Mouse (Mus musculus): Measurements from ENCODE around the gene Cfap299. TPM values are rescaled to one million over a fixed set of nuclear protein-coding genes. Genes with fewer than 3 reads are reported as not detected.

The Cfap299 gene
- polyA plus RNA-seq, 1 experiment from 2014 or later: not detected

DNA sequence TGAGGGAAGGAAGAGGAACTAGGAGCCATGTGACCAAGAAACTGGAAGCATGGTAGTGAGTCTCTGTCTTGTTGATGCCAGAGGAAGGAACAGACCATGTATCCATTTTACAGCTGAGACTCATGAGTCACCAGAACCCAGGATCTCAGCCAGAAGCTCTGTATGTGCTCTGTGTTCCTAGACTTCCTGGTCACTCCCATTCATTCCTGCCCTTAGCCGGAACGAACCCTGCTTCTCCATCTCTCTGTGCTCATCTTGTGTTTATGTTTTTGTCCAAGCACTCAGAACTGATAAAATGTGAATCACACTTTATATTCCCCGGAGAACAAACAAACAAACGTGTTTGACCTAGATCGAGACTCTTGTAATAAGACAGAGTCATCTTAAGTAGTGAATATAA, 36.2 kb downstream of the Cfap299 start:
- no peak overlapping the region for H3K9ac ChIP-seq (ENCODE audit: low read length)
- H3K4me3 ChIP-seq (ENCODE audit: low read depth, low read length): no peak overlapping the region
- no peak overlapping the region for H3K4me2 ChIP-seq (ENCODE audit: low read length)
- DNase-seq (ENCODE audit: low spot score): no peak
- no peaks in the 10 kb centered on the region for H3K36me3 ChIP-seq (ENCODE audit: control insufficient read depth, insufficient read depth, low read length)
- no peak overlapping the region for H3K27ac ChIP-seq (ENCODE audit: low read depth)
- H3K4me1 ChIP-seq (replicated peaks; ENCODE audit: control insufficient read depth, insufficient read depth, low read length): no peaks in the 10 kb centered on the region
- no peaks in the 10 kb centered on the region for H3K9me3 ChIP-seq (ENCODE audit: control insufficient read depth, low read length)
- no peak for ATAC-seq (replicated peaks; ENCODE audit: low FRiP score, low TSS enrichment, low read depth)
- H3K27me3 ChIP-seq (replicated peaks; ENCODE audit: control insufficient read depth, insufficient read depth, low read length): no peaks in the 10 kb centered on the region
- 76% methylated on average over 5 of the region's 5 CpGs for WGBS

DNA sequence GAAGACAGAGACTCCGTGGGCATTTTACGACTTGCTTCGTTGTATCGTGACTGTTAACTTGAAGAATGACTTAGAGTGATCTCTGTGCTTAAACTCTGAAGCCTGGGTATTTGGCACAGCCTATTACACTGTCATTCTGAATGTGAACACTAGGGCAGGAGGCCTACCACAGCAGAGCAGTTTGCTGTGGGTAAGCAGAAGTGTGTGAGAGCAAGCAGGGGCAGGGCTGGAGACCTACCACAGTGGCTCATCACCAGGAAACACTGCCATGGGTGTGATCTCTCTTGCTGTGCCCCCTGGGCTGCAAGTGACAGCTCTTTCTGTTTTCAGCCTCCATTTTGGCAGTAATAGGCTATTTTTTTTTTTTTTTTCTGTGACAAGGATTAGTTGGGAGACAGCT, 39.7 kb downstream of the Cfap299 start:
- H3K4me1 ChIP-seq (replicated peaks; ENCODE audit: control insufficient read depth, insufficient read depth, low read length): no peaks in the 10 kb centered on the region
- DNase-seq (ENCODE audit: low spot score): no peak
- H3K27ac ChIP-seq (ENCODE audit: low read depth): no peak overlapping the region
- H3K27me3 ChIP-seq (replicated peaks; ENCODE audit: control insufficient read depth, insufficient read depth, low read length): no peaks in the 10 kb centered on the region
- H3K36me3 ChIP-seq (ENCODE audit: control insufficient read depth, insufficient read depth, low read length): no peaks in the 10 kb centered on the region
- no peaks in the 10 kb centered on the region for H3K9me3 ChIP-seq (ENCODE audit: control insufficient read depth, low read length)
- no peak for ATAC-seq (replicated peaks; ENCODE audit: low FRiP score, low TSS enrichment, low read depth)
- no peak overlapping the region for H3K4me3 ChIP-seq (ENCODE audit: low read depth, low read length)
- H3K4me2 ChIP-seq (ENCODE audit: low read length): no peak overlapping the region
- WGBS: 17% methylated on average over 4 of the region's 4 CpGs
- H3K9ac ChIP-seq (ENCODE audit: low read length): no peak overlapping the region

- Histone ChIP-seq H3K27me3 (replicated peaks; ENCODE audit: control insufficient read depth, insufficient read depth, low read length) (no peaks in the 10 kb centered on the region), H3K4me1 (replicated peaks; ENCODE audit: control insufficient read depth, insufficient read depth, low read length) (no peaks in the 10 kb centered on the region), H3K9me3 (ENCODE audit: control insufficient read depth, low read length) (no peaks in the 10 kb centered on the region), H3K36me3 (ENCODE audit: control insufficient read depth, insufficient read depth, low read length) (no peaks in the 10 kb centered on the region), H3K9ac (ENCODE audit: low read length) (no peak overlapping the region), H3K4me3 (ENCODE audit: low read depth, low read length) (no peak overlapping the region), H3K27ac (ENCODE audit: low read depth) (no peak overlapping the region), H3K4me2 (ENCODE audit: low read length) (no peak overlapping the region)
- 51% methylated on average over 7 of the region's 7 CpGs for WGBS
- ATAC-seq (replicated peaks; ENCODE audit: low FRiP score, low TSS enrichment, low read depth) (no peak), DNase-seq (ENCODE audit: low spot score) (no peak)
Observed at GRCm38 (mm10) chr5:98369426-98369825, 40.3 kb downstream of the Cfap299 start.

DNA sequence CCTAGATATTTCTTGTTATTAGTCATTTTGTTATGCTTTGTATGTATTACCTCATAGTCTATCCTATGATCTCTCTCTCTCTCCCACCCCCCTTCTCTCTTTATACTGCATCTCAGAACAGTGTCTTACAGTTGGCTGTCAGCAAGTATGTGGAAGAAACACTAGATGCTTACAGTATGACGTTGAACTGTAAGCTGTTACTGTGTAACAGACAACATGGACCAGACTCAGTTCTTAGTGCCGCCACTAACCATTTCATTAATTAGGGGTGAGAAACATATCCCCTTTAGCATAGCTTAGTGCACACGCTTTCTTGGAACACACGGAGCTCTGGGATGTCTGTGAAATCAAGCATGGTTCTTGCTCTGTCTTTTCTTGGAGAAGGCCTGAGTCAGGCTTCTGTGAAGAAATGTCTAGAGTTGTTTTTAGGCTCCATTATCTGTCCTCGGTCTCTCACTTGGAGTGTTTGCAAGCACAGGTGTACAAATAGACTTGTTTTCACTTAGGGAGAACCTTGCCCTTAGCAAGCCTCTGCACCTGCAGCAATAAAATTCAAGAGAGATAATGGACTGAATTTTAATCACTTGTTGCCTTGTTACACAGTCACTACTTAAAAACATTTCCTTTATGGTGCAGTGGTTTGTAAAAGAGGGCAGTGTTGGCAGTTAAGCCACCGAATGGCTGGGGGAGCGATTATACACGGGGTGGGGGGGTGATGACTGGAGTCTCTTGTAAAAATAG, 47.1 kb downstream of the Cfap299 start:
- H3K27ac ChIP-seq (ENCODE audit: low read depth): no peak overlapping the region
- H3K9me3 ChIP-seq (ENCODE audit: control insufficient read depth, low read length): no peaks in the 10 kb centered on the region
- 74% methylated on average over 8 of the region's 8 CpGs for WGBS
- DNase-seq (ENCODE audit: low spot score): no peak
- H3K27me3 ChIP-seq (replicated peaks; ENCODE audit: control insufficient read depth, insufficient read depth, low read length): no peaks in the 10 kb centered on the region
- no peaks in the 10 kb centered on the region for H3K4me1 ChIP-seq (replicated peaks; ENCODE audit: control insufficient read depth, insufficient read depth, low read length)
- no peak overlapping the region for H3K4me3 ChIP-seq (ENCODE audit: low read depth, low read length)
- no peak overlapping the region for H3K4me2 ChIP-seq (ENCODE audit: low read length)
- H3K36me3 ChIP-seq (ENCODE audit: control insufficient read depth, insufficient read depth, low read length): no peaks in the 10 kb centered on the region
- no peak overlapping the region for H3K9ac ChIP-seq (ENCODE audit: low read length)
- peak; percentile 60; the same call in 1 of the 2 replicates for ATAC-seq (replicated peaks; ENCODE audit: low FRiP score, low TSS enrichment, low read depth)

GRCm38 (mm10) chr5:98376799-98377090, 47.6 kb downstream of the Cfap299 start:
- Histone ChIP-seq H3K4me3 (ENCODE audit: low read depth, low read length) (no peak overlapping the region), H3K4me1 (replicated peaks; ENCODE audit: control insufficient read depth, insufficient read depth, low read length) (no peaks in the 10 kb centered on the region), H3K4me2 (ENCODE audit: low read length) (no peak overlapping the region), H3K9me3 (ENCODE audit: control insufficient read depth, low read length) (no peaks in the 10 kb centered on the region), H3K27me3 (replicated peaks; ENCODE audit: control insufficient read depth, insufficient read depth, low read length) (no peaks in the 10 kb centered on the region), H3K36me3 (ENCODE audit: control insufficient read depth, insufficient read depth, low read length) (no peaks in the 10 kb centered on the region), H3K27ac (ENCODE audit: low read depth) (no peak overlapping the region), H3K9ac (ENCODE audit: low read length) (no peak overlapping the region)
- ATAC-seq (replicated peaks; ENCODE audit: low FRiP score, low TSS enrichment, low read depth) (no peak), DNase-seq (ENCODE audit: low spot score) (no peak)
- 46% methylated on average over 4 of the region's 4 CpGs for WGBS

- H3K9me3 ChIP-seq (ENCODE audit: control insufficient read depth, low read length): no peaks in the 10 kb centered on the region
- H3K4me1 ChIP-seq (replicated peaks; ENCODE audit: control insufficient read depth, insufficient read depth, low read length): no peaks in the 10 kb centered on the region
- ATAC-seq (replicated peaks; ENCODE audit: low FRiP score, low TSS enrichment, low read depth) (no peak), DNase-seq (ENCODE audit: low spot score) (no peak)
- no peak overlapping the region for H3K9ac ChIP-seq (ENCODE audit: low read length)
- no peak overlapping the region for H3K27ac ChIP-seq (ENCODE audit: low read depth)
- H3K4me3 ChIP-seq (ENCODE audit: low read depth, low read length): no peak overlapping the region
- no peaks in the 10 kb centered on the region for H3K27me3 ChIP-seq (replicated peaks; ENCODE audit: control insufficient read depth, insufficient read depth, low read length)
- H3K4me2 ChIP-seq (ENCODE audit: low read length): no peak overlapping the region
- no peaks in the 10 kb centered on the region for H3K36me3 ChIP-seq (ENCODE audit: control insufficient read depth, insufficient read depth, low read length)
- WGBS: 92% methylated on average over 4 of the region's 4 CpGs
Observed at GRCm38 (mm10) chr5:98380360-98380759, 51.3 kb downstream of the Cfap299 start.

GRCm38 (mm10) chr5:98387054-98387453, 58.0 kb downstream of the Cfap299 start:
- H3K9me3 ChIP-seq (ENCODE audit: control insufficient read depth, low read length): no peaks in the 10 kb centered on the region
- H3K27me3 ChIP-seq (replicated peaks; ENCODE audit: control insufficient read depth, insufficient read depth, low read length): no peaks in the 10 kb centered on the region
- H3K4me1 ChIP-seq (replicated peaks; ENCODE audit: control insufficient read depth, insufficient read depth, low read length): no peaks in the 10 kb centered on the region
- no peak overlapping the region for H3K27ac ChIP-seq (ENCODE audit: low read depth)
- ATAC-seq (replicated peaks; ENCODE audit: low FRiP score, low TSS enrichment, low read depth): no peak
- H3K9ac ChIP-seq (ENCODE audit: low read length): no peak overlapping the region
- H3K4me2 ChIP-seq (ENCODE audit: low read length): no peak overlapping the region
- no peak for DNase-seq (ENCODE audit: low spot score)
- H3K36me3 ChIP-seq (ENCODE audit: control insufficient read depth, insufficient read depth, low read length): no peaks in the 10 kb centered on the region
- 74% methylated on average over 3 of the region's 3 CpGs for WGBS
- no peak overlapping the region for H3K4me3 ChIP-seq (ENCODE audit: low read depth, low read length)

GRCm38 (mm10) chr5:98402165-98402564, 73.1 kb downstream of the Cfap299 start:
- H3K9ac ChIP-seq (ENCODE audit: low read length): no peak overlapping the region
- WGBS: 76% methylated on average over 1 of the region's 1 CpGs
- H3K9me3 ChIP-seq (ENCODE audit: control insufficient read depth, low read length): no peaks in the 10 kb centered on the region
- H3K27me3 ChIP-seq (replicated peaks; ENCODE audit: control insufficient read depth, insufficient read depth, low read length): no peaks in the 10 kb centered on the region
- DNase-seq (ENCODE audit: low spot score) (no peak), ATAC-seq (replicated peaks; ENCODE audit: low FRiP score, low TSS enrichment, low read depth) (no peak)
- peaks cover 9% of the 10 kb centered on the region; the same call in 1 of the 2 replicates for H3K4me1 ChIP-seq (replicated peaks; ENCODE audit: control insufficient read depth, insufficient read depth, low read length)
- H3K4me3 ChIP-seq (ENCODE audit: low read depth, low read length): no peak overlapping the region
- H3K27ac ChIP-seq (ENCODE audit: low read depth): no peak overlapping the region
- no peaks in the 10 kb centered on the region for H3K36me3 ChIP-seq (ENCODE audit: control insufficient read depth, insufficient read depth, low read length)
- no peak overlapping the region for H3K4me2 ChIP-seq (ENCODE audit: low read length)

- no peak for ATAC-seq (replicated peaks; ENCODE audit: low FRiP score, low TSS enrichment, low read depth)
- DNase-seq (ENCODE audit: low spot score): no peak
- 70% methylated on average over 2 of the region's 2 CpGs for WGBS
- Histone ChIP-seq H3K4me2 (ENCODE audit: low read length) (no peak overlapping the region), H3K36me3 (ENCODE audit: control insufficient read depth, insufficient read depth, low read length) (no peaks in the 10 kb centered on the region), H3K27me3 (replicated peaks; ENCODE audit: control insufficient read depth, insufficient read depth, low read length) (no peaks in the 10 kb centered on the region), H3K9me3 (ENCODE audit: control insufficient read depth, low read length) (no peaks in the 10 kb centered on the region), H3K4me1 (replicated peaks; ENCODE audit: control insufficient read depth, insufficient read depth, low read length) (0 out of 2 replicates have a peak, but pooled peaks cover 2% of the 10 kb centered on the region), H3K9ac (ENCODE audit: low read length) (no peak overlapping the region), H3K27ac (ENCODE audit: low read depth) (no peak overlapping the region), H3K4me3 (ENCODE audit: low read depth, low read length) (no peak overlapping the region)
Observed at GRCm38 (mm10) chr5:98410060-98410459, 81.0 kb downstream of the Cfap299 start.

All from intestine, embryonic 14.5 days (tissue).